Mouse (Mus musculus) cerebellum, postnatal 10 days (tissue): ENCODE results near the gene Aldh1a3.

Source experiments
- DNase-seq, 2 experiments: peaks; one replicate each; pipeline ENCODE4 v3.0.0; 2021; ENCODE audit warnings: mixed read lengths in 2 of 2

The Aldh1a3 gene

DNA sequence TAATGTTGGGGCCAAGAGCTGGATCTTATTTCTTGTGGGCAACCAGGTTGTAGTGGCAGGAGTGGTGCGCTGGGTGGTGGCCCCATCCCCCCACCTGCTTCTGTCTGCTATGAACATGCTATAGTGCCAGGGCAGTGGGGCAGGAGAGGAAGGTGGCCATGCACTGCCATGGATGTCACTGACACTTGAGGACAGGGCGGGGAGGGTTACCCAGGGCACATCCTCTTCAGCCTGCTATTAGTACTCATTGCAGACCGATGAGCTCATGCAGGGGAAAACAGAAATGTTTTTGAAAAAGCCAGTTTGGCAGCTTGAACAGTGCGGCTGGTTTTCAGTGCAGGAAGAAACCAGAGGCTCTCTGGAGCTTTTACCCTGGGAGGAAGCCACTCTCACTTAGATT is 10.5 kb downstream of the Aldh1a3 start:
- DNase-seq: no peak

- peak; percentile 79 to 85 for DNase-seq
Observed at GRCm38 (mm10) chr7:66413093-66413492, 14.2 kb downstream of the Aldh1a3 start.

- DNase-seq: peak; percentile 74 to 80
Observed at GRCm38 (mm10) chr7:66409433-66409832, 17.9 kb downstream of the Aldh1a3 start.

DNA sequence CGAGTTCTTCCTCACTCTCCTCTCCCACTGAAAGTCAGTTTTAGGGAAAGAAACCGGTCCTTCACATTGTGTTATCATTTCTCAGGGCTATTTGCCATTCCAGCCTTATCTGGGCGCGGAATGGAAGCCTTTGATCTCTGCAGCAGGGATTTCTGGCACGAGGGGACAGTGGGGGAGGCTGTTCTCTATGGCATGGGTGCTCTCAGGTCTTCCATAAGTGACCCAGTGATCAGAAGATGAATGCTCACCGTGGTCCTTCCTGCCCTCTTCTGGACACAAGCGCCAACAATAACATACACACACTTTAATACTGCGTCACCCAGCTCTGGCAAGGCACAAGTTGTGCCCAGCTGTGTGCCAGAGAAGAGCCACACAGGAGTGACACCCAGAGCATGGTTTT is 20.3 kb downstream of the Aldh1a3 start:
- no peak for DNase-seq

- DNase-seq: no peak
Observed at GRCm38 (mm10) chr7:66405951-66406721, 21.2 kb downstream of the Aldh1a3 start.

GRCm38 (mm10) chr7:66405541-66405940 is 21.8 kb downstream of the Aldh1a3 start:
- no peak for DNase-seq

- no peak for DNase-seq
Observed at GRCm38 (mm10) chr7:66404802-66405201, 22.5 kb downstream of the Aldh1a3 start.

DNA sequence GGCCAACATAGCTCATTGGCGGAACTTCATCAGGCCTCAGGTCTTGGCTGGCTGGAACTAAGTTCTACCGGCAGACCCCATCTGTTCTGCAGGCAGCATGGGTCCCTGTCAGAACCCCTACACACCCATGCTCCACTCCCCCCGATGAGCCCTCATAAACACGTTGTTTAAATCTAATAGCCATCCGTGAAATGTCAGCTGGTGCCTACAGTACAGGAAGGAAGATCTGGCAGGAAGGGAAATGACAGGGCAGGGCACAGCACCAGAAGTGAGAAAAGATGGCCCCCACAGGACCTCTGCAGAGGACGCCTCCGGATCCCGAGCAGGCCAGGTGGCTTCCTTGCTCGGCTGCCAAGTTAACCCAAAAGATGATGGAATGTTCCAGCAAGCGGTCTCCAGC is 23.2 kb downstream of the Aldh1a3 start:
- peak; percentile 38 to 40 for DNase-seq

GRCm38 (mm10) chr7:66402876-66403275 is 24.4 kb downstream of the Aldh1a3 start:
- no peak for DNase-seq

GRCm38 (mm10) chr7:66401605-66402004 is 25.7 kb downstream of the Aldh1a3 start:
- DNase-seq: no peak

DNA sequence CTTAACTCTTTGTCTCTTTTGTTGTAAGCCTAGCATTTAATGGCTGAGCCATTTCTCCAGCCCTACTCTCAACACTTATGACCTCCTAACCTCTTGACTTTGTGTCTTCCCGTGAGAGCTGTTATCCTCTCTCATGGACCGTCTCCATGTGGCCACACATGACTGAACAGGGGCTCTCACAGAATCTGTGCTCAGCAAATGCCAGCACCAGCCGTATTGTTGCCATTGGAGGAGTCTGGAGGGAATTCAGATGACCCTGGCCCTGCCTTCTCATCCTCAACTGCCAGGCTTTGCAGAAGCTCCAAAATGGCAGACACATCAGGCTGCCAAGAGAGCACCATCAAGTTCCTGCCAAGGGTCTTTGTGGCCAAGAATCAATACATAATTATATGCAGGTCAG is 30.0 kb downstream of the Aldh1a3 start:
- no peak for DNase-seq

- DNase-seq: peak; percentile 78 to 82
Observed at GRCm38 (mm10) chr7:66388621-66389532, 38.4 kb downstream of the Aldh1a3 start.

DNA sequence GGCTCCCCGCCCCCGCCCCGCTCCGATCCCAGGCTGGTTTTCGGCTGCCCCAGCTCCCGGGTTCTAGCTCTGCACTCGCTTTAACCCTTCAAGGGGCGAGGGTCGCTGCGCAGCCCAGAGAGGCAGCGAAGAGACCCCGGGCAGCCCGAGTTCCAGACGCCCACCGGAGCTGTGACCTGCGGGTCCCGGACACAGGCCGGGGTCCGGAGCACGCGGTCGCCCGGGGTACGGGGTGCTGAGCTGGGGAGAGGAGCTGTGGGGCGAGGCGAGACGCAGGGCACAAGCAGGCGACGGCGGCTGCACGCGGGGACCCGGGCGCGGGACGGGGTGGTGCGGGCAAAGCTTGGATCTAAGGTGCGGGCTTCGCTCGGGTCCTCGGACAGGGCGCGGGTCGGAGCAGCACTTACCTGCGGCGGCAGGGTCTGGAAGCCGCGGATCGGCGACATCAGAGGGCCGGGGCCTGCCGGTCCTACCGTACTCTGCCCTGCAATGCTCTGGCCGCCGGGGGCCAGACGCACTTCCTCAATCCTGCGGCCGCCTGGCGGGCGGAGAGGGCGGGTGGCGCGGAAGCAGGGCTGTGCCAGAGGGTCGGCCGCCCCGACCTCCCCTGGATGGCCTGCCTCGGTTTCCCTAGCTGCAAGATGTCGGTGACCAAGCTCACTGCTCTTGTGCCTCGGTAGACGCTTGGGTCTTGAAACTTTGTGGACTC is 39.4 kb downstream of the Aldh1a3 start, which contains the start of gene Lrrk1:
Gene Lrrk1 (minus strand): TSS at position 538 of the 709 bp plus-strand sequence.
- peak; percentile 34 to 52 for DNase-seq

DNA sequence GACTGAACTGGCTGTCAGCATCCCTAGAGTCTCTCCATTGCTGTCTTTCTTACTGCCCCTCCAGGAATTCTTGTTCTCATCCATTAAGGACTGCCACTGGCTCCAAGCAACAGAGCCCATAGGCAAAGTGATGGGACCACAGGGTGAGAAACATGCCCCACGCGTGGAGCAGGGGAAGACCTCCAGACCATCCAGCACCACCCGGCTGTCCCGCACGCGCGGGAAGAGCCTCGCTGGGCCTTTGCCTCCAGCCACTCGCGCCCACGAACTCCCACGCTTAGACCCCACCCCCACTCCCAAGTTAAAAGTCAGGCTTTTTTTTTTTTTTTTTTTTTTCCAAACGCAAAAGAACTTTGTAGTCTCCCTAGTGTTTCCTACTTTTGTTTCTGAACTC is 39.9 kb downstream of the Aldh1a3 start:
- no peak for DNase-seq

GRCm38 (mm10) chr7:66386411-66386810 is 40.9 kb downstream of the Aldh1a3 start:
- DNase-seq: no peak

DNA sequence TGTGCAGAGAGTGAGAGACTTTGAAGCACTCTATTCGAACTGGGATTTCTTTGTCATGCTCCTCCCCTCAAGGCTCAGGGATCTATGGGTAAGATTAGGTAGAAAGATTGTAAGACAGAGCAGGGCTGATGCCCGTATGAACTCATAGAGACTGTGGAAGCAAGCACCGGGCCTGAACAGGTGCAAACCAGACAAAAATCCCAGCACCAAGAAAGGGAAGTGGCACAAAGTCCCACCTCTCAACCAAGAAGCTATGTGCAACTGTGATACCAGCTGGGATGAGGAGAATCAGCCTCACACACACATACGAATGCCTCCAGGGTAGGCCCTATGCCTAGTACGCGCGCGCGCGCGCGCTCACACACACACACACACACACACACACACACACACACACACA is 41.5 kb downstream of the Aldh1a3 start:
- no peak for DNase-seq

- no peak for DNase-seq
Observed at GRCm38 (mm10) chr7:66384891-66385290, 42.4 kb downstream of the Aldh1a3 start.

DNA sequence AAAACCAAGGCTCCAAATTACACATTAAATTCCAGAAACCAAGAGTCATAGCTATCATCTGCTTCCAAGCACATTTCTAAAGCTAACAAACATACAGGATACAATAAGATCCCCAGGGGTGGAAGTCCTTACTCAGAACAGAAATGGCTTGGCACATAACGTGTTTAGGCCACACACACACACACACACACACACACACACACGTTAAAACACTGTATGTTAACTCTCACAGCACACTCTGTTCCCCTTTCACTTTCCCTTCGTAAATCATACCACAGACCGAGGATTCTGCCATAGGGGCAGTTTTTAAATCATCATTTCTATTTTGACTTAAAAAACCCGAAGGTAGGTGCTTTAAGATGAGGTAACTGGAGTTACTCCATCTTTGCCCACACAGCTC is 43.1 kb downstream of the Aldh1a3 start:
- no peak for DNase-seq

DNA sequence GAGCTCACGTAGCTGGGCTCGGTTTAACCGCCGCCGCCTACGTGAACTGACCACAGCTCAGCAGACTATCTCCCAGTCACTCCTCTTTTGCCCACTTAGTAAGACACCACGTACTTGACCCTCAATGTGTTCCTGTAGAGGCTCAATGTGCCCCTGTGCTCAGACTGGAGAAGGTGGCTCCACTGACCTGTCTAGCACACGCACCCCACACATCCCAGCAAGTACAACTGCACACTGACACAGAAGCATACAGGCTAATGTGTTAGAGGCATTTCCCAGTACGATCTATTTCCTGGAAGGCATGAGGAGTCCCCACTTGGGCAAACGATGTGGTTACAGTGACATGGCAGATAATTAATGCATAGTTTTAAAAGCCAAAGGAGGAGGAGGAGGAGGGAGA is 50.8 kb downstream of the Aldh1a3 start:
- no peak for DNase-seq

- no peak for DNase-seq
Observed at GRCm38 (mm10) chr7:66375736-66376135, 51.6 kb downstream of the Aldh1a3 start.

GRCm38 (mm10) chr7:66373391-66373790 is 53.9 kb downstream of the Aldh1a3 start:
- no peak for DNase-seq

DNA sequence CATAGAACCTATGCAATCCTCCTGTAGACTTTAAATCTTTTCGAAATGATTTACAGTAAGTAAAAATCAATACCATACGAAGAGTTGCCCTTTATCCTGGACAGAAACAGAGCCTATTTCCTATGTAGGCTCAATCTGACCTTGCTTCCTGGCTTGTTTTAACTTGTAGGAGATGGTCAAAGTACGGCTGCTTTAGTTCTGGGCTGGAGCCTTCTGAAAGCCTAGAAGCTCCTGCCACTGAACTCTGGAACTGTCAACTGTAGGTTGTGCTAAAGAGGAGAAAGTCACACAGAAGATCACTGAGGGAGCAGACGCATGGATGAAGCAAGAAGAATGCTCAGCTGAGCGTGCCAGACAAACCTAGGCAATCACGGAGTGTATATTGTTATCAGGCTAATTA is 56.3 kb downstream of the Aldh1a3 start:
- DNase-seq: no peak

- DNase-seq: no peak
Observed at GRCm38 (mm10) chr7:66369934-66370445, 57.3 kb downstream of the Aldh1a3 start.
